Mouse (Mus musculus): ENCODE results near the gene Crkl. TPM values are rescaled to one million over a fixed set of nuclear protein-coding genes. Genes with fewer than 3 reads are reported as not detected.
A peak's percentile ranks its signal among the peaks of the same experiment; 100 is the strongest.
"Not testable (repeated sequence)": the region's sequence is repeated elsewhere in the genome, so short reads cannot be mapped to it uniquely, and the experiment has no call there.

Gene Crkl
- polyA plus RNA-seq, 1 experiment from 2014 or later: 104 TPM

- WGBS: 52% methylated on average over 2 of the region's 2 CpGs
- peak; percentile 62 for ATAC-seq
- no peak overlapping the region for H3K4me3 ChIP-seq (replicated peaks; ENCODE audit: low read length)
These were observed 44.9 kb downstream of the Crkl start for GRCm38 (mm10) chr16:17496499-17497305.

GRCm38 (mm10) chr16:17499249-17499883 lies 47.6 kb downstream of the Crkl start:
- no peak overlapping the region for H3K4me2 ChIP-seq (ENCODE audit: low read length)

More at GRCm38 (mm10) chr16:17496499-17497305, 44.9 kb downstream of the Crkl start:
- H3K9me3 ChIP-seq (ENCODE audit: control insufficient read depth, low read length): no peaks in the 10 kb centered on the region
- H3K36me3 ChIP-seq (ENCODE audit: control insufficient read depth, insufficient read depth): no peaks in the 10 kb centered on the region
- H3K27me3 ChIP-seq (replicated peaks; ENCODE audit: control insufficient read depth, insufficient read depth, low read length): no peaks in the 10 kb centered on the region
- peak overlapping the region; percentile 62 for H3K27ac ChIP-seq (ENCODE audit: low read length)
- no peak overlapping the region; the same call in 1 of the 2 replicates for H3K4me2 ChIP-seq (ENCODE audit: low read length)
- H3K9ac ChIP-seq (replicated peaks; ENCODE audit: low read depth, low read length): no peak overlapping the region; the same call in 1 of the 2 replicates
- peaks cover 15% of the 10 kb centered on the region for H3K4me1 ChIP-seq (replicated peaks; ENCODE audit: control insufficient read depth, insufficient read depth, low read length)

GRCm38 (mm10) chr16:17502681-17503080 lies 50.9 kb downstream of the Crkl start:
- no peaks in the 10 kb centered on the region; the same call in 1 of the 2 replicates for H3K27me3 ChIP-seq (replicated peaks; ENCODE audit: control insufficient read depth, insufficient read depth, low read length)
- H3K4me2 ChIP-seq (ENCODE audit: low read length): no peak overlapping the region
- ATAC-seq: no peak
- H3K9ac ChIP-seq (replicated peaks; ENCODE audit: low read depth, low read length): no peak overlapping the region
- H3K4me3 ChIP-seq (replicated peaks; ENCODE audit: low read length): no peak overlapping the region
- H3K9me3 ChIP-seq (ENCODE audit: control insufficient read depth, low read length): no peaks in the 10 kb centered on the region
- peaks cover 5% of the 10 kb centered on the region for H3K4me1 ChIP-seq (replicated peaks; ENCODE audit: control insufficient read depth, insufficient read depth, low read length)
- WGBS: 89% methylated on average over 4 of the region's 4 CpGs
- no peaks in the 10 kb centered on the region for H3K36me3 ChIP-seq (ENCODE audit: control insufficient read depth, insufficient read depth)
- no peak overlapping the region for H3K27ac ChIP-seq (ENCODE audit: low read length)

More at GRCm38 (mm10) chr16:17499249-17499883, 47.6 kb downstream of the Crkl start:
- no peak overlapping the region for H3K4me3 ChIP-seq (replicated peaks; ENCODE audit: low read length)
- H3K9me3 ChIP-seq (ENCODE audit: control insufficient read depth, low read length): no peaks in the 10 kb centered on the region
- H3K36me3 ChIP-seq (ENCODE audit: control insufficient read depth, insufficient read depth): no peaks in the 10 kb centered on the region
- H3K9ac ChIP-seq (replicated peaks; ENCODE audit: low read depth, low read length): no peak overlapping the region
- peaks cover 15% of the 10 kb centered on the region for H3K4me1 ChIP-seq (replicated peaks; ENCODE audit: control insufficient read depth, insufficient read depth, low read length)
- H3K27ac ChIP-seq (ENCODE audit: low read length): no peak overlapping the region
- 18% methylated on average over 10 of the region's 10 CpGs for WGBS
- no peaks in the 10 kb centered on the region for H3K27me3 ChIP-seq (replicated peaks; ENCODE audit: control insufficient read depth, insufficient read depth, low read length)
- peak; percentile 77 for ATAC-seq

- no peak overlapping the region for H3K4me3 ChIP-seq (replicated peaks; ENCODE audit: low read length)
- no peak for ATAC-seq
- H3K4me2 ChIP-seq (ENCODE audit: low read length): no peak overlapping the region
- H3K27me3 ChIP-seq (replicated peaks; ENCODE audit: control insufficient read depth, insufficient read depth, low read length): no peaks in the 10 kb centered on the region; the same call in 1 of the 2 replicates
- H3K9me3 ChIP-seq (ENCODE audit: control insufficient read depth, low read length): no peaks in the 10 kb centered on the region
- 78% methylated on average over 5 of the region's 5 CpGs for WGBS
- H3K9ac ChIP-seq (replicated peaks; ENCODE audit: low read depth, low read length): no peak overlapping the region
- H3K4me1 ChIP-seq (replicated peaks; ENCODE audit: control insufficient read depth, insufficient read depth, low read length): peaks cover 16% of the 10 kb centered on the region
- H3K27ac ChIP-seq (ENCODE audit: low read length): no peak overlapping the region
- no peaks in the 10 kb centered on the region for H3K36me3 ChIP-seq (ENCODE audit: control insufficient read depth, insufficient read depth)
These were observed 55.3 kb downstream of the Crkl start for GRCm38 (mm10) chr16:17507018-17507552.

- ATAC-seq; H3K27me3 ChIP-seq (replicated peaks; ENCODE audit: control insufficient read depth, insufficient read depth, low read length); H3K9me3 ChIP-seq (ENCODE audit: control insufficient read depth, low read length); H3K36me3 ChIP-seq (ENCODE audit: control insufficient read depth, insufficient read depth): not testable (repeated sequence)
- peak overlapping the region; percentile 79 for H3K4me2 ChIP-seq (ENCODE audit: low read length)
- peaks cover 16% of the 10 kb centered on the region for H3K4me1 ChIP-seq (replicated peaks; ENCODE audit: control insufficient read depth, insufficient read depth, low read length)
- H3K4me3 ChIP-seq (replicated peaks; ENCODE audit: low read length): peak overlapping the region; percentile 88
- H3K9ac ChIP-seq (replicated peaks; ENCODE audit: low read depth, low read length): peak overlapping the region; percentile 90
- WGBS: 29% methylated on average over 3 of the region's 3 CpGs
- H3K27ac ChIP-seq (ENCODE audit: low read length): peak overlapping the region; percentile 85
These were observed 56.2 kb downstream of the Crkl start for GRCm38 (mm10) chr16:17508031-17508430.

GRCm38 (mm10) chr16:17508546-17509239 lies 56.9 kb downstream of the Crkl start, which contains the start of gene Lztr1:
Gene Lztr1, plus strand, starts transcription at chr16:17508688.
- Histone ChIP-seq H3K4me3 (replicated peaks; ENCODE audit: low read length) (peak within 1 kb of the TSS; percentile 88), H3K27ac (ENCODE audit: low read length) (peak within 1 kb of the TSS; percentile 85), H3K36me3 (ENCODE audit: control insufficient read depth, insufficient read depth) (no peaks in the 10 kb centered on the region), H3K4me2 (ENCODE audit: low read length) (peak within 1 kb of the TSS; percentile 81), H3K9me3 (ENCODE audit: control insufficient read depth, low read length) (no peaks in the 10 kb centered on the region), H3K9ac (replicated peaks; ENCODE audit: low read depth, low read length) (peak within 1 kb of the TSS; percentile 90), H3K27me3 (replicated peaks; ENCODE audit: control insufficient read depth, insufficient read depth, low read length) (no peaks in the 10 kb centered on the region; the same call in 1 of the 2 replicates), H3K4me1 (replicated peaks; ENCODE audit: control insufficient read depth, insufficient read depth, low read length) (peaks cover 16% of the 10 kb centered on the region)
- under 1% methylated on average over 50 of the region's 50 CpGs for WGBS
- ATAC-seq: peak; percentile 98

GRCm38 (mm10) chr16:17509240-17509597 lies 57.4 kb downstream of the Crkl start:
- WGBS: 11% methylated on average over 9 of the region's 9 CpGs
- H3K27ac ChIP-seq (ENCODE audit: low read length): peak overlapping the region; percentile 85
- H3K9me3 ChIP-seq (ENCODE audit: control insufficient read depth, low read length): no peaks in the 10 kb centered on the region
- no peaks in the 10 kb centered on the region; the same call in 1 of the 2 replicates for H3K27me3 ChIP-seq (replicated peaks; ENCODE audit: control insufficient read depth, insufficient read depth, low read length)
- H3K36me3 ChIP-seq (ENCODE audit: control insufficient read depth, insufficient read depth): no peaks in the 10 kb centered on the region
- ATAC-seq: no peak
- H3K4me2 ChIP-seq (ENCODE audit: low read length): peak overlapping the region; percentile 81
- H3K4me1 ChIP-seq (replicated peaks; ENCODE audit: control insufficient read depth, insufficient read depth, low read length): peaks cover 16% of the 10 kb centered on the region
- peak overlapping the region; percentile 90 for H3K9ac ChIP-seq (replicated peaks; ENCODE audit: low read depth, low read length)
- peak overlapping the region; percentile 88 for H3K4me3 ChIP-seq (replicated peaks; ENCODE audit: low read length)

- Histone ChIP-seq H3K4me1 (replicated peaks; ENCODE audit: control insufficient read depth, insufficient read depth, low read length) (peaks cover 16% of the 10 kb centered on the region), H3K4me2 (ENCODE audit: low read length) (peak overlapping the region; percentile 81), H3K9me3 (ENCODE audit: control insufficient read depth, low read length) (no peaks in the 10 kb centered on the region), H3K4me3 (replicated peaks; ENCODE audit: low read length) (no peak overlapping the region), H3K9ac (replicated peaks; ENCODE audit: low read depth, low read length) (no peak overlapping the region), H3K36me3 (ENCODE audit: control insufficient read depth, insufficient read depth) (no peaks in the 10 kb centered on the region), H3K27me3 (replicated peaks; ENCODE audit: control insufficient read depth, insufficient read depth, low read length) (no peaks in the 10 kb centered on the region; the same call in 1 of the 2 replicates), H3K27ac (ENCODE audit: low read length) (no peak overlapping the region)
- 100% methylated on average over 2 of the region's 2 CpGs for WGBS
- no peak for ATAC-seq
These were observed 58.4 kb downstream of the Crkl start for GRCm38 (mm10) chr16:17510143-17510542.

Data from forebrain, embryonic 16.5 days (tissue).